Mouse (Mus musculus) induced T-regulatory cell, adult 2 months (primary cell): Measurements from ENCODE around the gene Fgfr2.

Experiments
- DNase-seq: peaks from one replicate; pipeline ENCODE4 v3.0.0-alpha.2; 2012; ENCODE audit warnings: low read depth

The Fgfr2 gene

GRCm38 (mm10) chr7:132800868-132801267 is 322.3 kb downstream of the Fgfr2 start:
- DNase-seq: peak; percentile 54

- DNase-seq: peak; percentile 41
Measured at GRCm38 (mm10) chr7:132799119-132800016, 323.8 kb downstream of the Fgfr2 start.

DNA sequence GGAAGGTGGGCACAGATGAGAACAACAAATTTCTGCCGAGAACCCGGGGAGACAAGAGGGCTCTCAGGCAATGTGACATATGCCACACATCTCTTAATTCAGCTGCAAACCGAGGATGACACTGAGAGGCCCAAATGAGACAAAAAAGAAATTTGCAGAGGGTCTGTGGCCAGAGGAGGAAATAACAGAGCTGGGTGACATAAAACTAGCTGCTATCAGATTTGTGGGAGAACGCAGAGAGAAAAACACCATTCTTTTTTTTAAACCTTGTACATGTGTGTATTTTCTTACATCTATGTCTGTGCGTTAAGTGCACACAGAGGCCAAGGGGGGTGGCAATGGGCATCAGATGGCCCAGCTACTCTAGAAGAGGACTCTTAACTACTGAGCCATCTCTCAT is 328.0 kb downstream of the Fgfr2 start:
- peak; percentile 72 for DNase-seq

GRCm38 (mm10) chr7:132793467-132793866 is 329.7 kb downstream of the Fgfr2 start:
- DNase-seq: peak; percentile 54

- DNase-seq: no peak
Measured at GRCm38 (mm10) chr7:132790447-132791219, 332.5 kb downstream of the Fgfr2 start.

DNA sequence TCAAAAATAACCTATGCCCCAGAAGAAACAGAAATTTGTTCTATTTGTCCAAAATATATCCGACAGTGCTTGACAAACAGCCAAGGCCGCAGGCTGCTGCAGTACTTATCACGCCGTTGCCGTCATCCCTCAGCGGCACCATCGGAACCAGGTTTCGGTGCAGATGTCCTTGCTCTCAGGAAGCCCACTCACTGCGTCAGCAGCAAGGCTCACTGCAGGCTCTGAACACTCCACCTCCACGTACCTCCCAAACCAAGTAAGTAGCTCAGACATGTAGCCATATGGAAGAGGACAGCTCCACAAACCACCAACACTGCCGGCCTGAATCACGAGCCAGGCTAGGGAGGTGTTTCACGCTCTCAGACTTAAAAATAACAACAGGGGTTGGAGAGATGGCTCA is 334.3 kb downstream of the Fgfr2 start:
- no peak for DNase-seq

DNA sequence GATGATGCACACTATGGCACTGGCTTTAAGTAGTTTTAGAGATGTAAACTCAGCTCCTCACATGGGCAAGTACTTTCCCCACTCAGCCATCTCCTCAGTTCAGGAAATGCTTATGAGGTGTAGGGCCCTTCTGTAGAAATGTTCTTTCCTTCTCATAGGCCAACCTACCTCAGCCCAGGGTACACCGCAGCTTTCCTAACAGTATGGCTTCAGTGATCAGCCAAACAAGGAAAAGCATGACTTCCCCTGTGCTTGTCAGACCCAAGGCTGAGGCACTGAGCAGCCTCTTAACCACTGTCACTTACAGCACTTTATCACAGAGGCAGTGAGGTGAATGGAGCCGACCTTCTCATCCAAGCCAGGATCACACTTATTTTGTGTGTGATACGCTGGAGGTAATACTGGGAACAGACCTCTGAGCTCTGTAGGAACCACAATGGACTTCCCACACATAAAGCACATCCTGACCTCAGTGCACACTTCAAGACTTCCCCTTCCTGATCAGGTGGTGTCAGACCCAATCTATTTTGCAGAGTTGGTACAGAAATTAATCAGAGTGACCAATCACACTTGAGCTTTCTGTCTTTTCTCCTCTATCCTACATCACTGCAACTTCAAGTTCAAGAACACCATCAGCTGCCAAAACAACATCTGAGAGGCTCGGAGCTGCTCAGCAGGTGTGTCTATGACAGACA is 335.5 kb downstream of the Fgfr2 start:
- DNase-seq: peak; percentile 66

DNA sequence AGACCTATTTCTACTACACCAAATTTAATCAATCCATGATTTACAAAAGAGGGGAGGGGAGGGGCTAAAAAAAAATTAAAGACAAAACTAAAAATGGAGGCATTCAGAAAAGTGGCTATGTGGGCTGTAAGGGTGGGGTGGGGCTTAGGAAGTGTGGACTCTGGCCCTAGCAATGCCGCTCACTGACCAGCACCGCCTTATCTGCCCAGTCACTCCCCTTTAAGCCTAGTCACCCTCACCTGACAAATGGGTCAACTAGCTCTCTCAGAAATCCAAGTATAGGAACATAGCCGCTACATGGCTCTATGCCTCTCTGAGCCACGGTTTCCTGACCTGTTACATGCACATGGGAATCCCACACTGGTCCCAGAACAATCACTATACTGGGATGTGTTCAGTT is 336.1 kb downstream of the Fgfr2 start:
- DNase-seq: no peak

DNA sequence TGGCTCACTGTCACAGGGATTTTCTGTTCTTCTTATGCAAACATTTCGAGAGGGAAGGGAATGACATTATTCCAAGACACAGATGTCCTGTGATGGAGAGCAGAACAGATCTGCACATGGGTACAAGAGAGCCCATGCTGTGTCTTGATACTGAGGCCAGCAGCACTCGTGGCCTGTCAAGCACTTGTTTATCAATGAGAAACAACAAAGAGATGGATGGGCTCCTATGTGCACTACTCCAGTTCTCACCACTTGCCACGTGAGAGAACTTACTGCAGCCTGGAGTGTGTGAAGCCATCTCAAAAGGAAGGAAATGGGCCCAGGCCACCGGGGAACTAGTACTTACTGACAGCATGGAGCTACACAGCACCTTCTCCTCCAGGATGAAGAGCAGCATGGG is 336.6 kb downstream of the Fgfr2 start:
- DNase-seq: no peak

- DNase-seq: no peak
Measured at GRCm38 (mm10) chr7:132786011-132786410, 337.1 kb downstream of the Fgfr2 start.

DNA sequence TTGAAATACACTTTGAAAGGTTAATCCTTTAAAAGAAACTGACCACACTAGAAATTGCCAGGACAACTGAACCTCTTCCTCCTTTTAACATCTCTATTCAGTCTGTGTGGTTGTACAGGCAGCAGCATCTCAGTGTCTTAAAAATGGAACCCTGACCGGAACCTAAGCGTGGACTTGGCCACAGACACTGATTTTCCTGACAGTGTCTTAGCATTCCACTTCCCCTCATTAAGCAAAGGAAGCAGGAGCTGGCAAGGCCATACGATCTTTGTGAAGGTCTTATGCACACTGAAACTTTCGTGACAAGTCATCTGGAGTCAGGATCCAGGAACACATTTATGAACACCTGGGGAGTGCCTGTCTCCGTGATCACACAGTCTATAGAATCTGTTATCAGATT is 339.0 kb downstream of the Fgfr2 start:
- no peak for DNase-seq

DNA sequence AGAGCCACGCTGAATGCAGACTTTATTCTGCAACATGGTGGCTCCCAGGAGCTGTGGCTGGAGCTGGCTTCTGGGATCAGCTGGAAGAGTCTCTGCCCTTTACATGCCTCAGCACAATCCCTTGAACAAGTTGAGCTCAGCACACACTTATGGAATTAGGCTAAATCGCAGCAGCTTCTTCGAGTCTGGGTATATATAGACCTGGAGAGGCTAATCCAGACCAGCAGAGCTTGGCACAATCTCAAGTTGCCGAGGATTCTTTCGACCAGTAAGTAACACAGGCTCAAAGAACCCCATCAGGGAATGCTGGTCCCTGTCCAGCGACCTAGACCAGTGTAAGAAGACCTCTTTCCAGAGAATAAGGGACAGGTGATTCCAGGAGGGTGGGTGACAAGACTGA is 341.3 kb downstream of the Fgfr2 start:
- DNase-seq: no peak

- no peak for DNase-seq
Measured at GRCm38 (mm10) chr7:132781130-132781814, 341.9 kb downstream of the Fgfr2 start.

DNA sequence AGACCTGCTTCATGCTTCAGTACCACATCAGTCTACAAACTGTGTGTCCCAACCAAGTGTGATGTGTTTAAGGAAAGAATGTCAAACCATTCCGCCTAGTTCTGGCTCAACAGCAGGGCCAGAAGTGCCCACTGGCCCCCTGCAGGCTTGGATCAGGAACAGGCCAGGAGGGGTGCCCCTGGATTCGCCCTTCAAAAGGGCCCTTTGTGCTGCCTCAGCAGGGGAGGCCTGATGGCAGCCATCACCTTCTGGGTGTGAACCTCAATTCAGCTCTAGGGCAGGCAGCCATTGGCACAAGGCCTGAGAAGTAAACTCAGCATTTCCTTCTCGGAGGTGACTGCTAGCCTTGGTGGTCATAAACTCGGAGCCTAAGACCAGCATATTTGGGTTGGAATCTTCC is 342.5 kb downstream of the Fgfr2 start:
- no peak for DNase-seq

GRCm38 (mm10) chr7:132778630-132779029 is 344.5 kb downstream of the Fgfr2 start:
- no peak for DNase-seq

DNA sequence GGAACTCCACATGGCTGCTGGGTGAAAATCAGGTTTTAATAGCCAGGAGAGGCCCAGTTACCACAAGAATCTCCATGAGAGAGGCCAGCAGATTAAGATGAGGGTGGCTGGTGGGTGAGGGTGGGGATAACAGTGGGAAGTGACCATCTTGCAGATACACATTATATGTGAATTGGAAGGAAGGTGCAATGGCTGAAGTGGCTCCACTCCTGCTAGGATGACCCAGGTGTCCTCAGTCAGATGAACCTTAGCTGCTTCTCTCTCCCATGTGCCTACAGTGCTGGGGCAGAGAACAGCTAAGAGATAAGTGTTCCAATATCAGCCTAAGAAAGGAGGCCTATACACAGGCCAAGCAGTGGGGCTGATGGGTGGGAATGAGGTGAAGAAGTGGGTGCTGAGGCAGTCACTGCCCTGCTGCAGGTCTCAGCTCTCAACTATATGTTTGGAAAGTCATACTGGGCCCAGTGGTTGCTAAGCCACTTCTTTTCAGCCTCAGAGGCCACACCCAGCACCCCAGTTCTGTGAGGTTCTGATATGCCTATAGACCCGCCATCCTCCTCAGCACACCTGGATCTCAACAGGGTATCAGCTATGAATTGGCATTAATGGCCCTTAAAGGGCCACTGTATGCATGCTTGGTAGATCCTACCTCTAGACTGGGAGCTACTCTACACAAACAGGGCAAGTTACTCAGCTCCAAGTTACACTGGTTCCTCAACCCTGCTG is 345.3 kb downstream of the Fgfr2 start:
- no peak for DNase-seq

DNA sequence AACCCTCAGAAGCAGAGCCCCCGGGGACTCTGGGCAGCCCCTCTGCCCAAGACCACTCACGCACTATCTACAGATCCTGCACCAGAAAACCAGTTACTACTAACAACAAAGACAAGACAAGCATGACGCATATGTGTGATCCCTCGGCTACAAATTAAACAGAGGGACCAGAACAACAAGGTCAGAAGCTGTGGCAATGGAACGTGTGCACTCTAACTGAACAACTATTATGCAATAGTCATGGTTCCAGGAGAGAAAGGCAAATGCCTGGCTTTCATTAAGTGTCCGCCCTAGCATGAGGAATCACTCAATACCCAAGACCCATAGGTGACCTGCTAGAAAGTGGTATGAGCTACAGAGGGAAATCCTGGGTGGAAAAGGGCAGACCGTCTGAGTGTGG is 346.0 kb downstream of the Fgfr2 start:
- no peak for DNase-seq

DNA sequence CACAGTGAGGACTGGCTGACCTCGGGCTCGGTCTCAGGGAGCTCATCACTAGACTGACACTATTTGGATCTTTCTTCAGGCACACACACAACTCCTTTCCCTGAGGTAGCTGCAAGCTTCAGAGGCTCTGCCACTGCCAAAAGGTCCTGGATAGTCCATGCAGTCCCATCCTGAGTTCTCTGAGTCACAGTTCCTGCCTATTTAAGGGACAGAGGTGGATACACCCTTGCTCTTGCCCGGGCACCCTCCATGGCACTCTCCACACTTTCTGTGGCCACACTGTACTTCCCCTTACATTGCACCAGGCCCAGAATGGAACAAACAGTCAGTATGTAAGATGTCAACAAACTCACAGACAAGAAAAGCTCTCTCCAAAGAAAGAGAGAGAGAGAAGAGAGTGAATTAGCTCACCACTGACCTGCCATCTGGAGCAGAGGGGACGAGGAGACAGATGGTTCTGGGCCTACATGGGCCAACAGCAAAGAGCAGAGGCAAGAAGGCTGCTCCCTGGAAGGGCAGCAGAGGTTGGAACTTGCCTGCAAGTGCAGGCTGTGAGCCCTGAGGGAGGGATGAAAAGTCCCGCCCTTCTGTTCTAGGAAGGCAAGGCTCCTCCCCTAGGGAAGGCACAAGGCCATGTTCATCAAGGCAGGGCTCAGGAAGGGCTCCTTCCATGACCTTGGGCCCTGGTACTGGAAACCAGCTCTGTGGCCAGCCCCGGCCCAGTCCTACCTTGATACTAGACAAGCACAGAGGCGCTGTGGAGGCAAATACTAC is 346.6 kb downstream of the Fgfr2 start:
- DNase-seq: no peak

DNA sequence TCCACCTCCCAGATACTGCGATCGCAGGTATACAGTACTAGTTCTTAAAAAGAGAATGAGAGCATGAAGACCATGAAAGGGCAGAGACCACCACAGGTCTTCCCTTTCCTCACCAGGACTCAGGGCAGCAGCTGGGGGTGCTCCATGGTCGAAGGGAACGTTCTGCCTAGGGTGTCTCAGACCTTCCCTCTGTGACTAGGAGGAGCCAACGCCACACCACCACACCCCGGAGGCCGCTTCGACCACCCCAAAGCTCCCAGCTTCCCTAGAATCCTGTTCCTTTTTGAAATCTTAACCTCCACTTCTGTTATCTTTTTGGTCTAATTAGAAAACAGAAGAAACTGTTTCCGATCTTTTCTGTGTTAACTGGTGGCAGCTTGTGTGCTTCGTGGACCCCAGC is 347.2 kb downstream of the Fgfr2 start:
- DNase-seq: no peak

GRCm38 (mm10) chr7:132775333-132775732 is 347.8 kb downstream of the Fgfr2 start:
- DNase-seq: no peak
